Mouse (Mus musculus) embryonic facial prominence, embryonic 11.5 days (tissue): ENCODE measurements at regions not wholly inside any gene's neighbourhood (a gene's known extent, or its start where the extent isn't known, plus 50 kb on each side); places are given as distances from the start of the nearest gene placed in this dataset.

Source experiments
- ATAC-seq: fragments of 200-750 bp; cut with Nextera tagmentation; replicated peaks from 2 replicates; pipeline ENCODE4 v1.8.0; 2017; ENCODE audit warnings: low read depth; ENCODE audit not compliant: insufficient number of reproducible peaks, low FRiP score, low TSS enrichment
- DNase-seq: peaks from one replicate; pipeline ENCODE4 v3.0.0-alpha.2; 2015; ENCODE audit warnings: low spot score
- H3K27ac ChIP-seq: fragments of 300-500 bp; sonication (generic); replicated peaks from 2 replicates; pipeline ENCODE4 v1.5.1; 2014; ENCODE audit warnings: mild to moderate bottlenecking, low read depth, low read length, control low read depth
- H3K27me3 ChIP-seq: fragments of 300-500 bp; sonication (generic); 2 replicates; pipeline ENCODE4 v1.6.1; 2014; ENCODE audit warnings: mild to moderate bottlenecking, low read length, moderate library complexity, mixed read lengths; ENCODE audit not compliant: control insufficient read depth, insufficient read depth
- H3K36me3 ChIP-seq: fragments of 300-500 bp; sonication (generic); replicated peaks from 2 replicates; pipeline ENCODE4 v1.6.1; 2014; ENCODE audit warnings: low read depth, mild to moderate bottlenecking, low read length, moderate library complexity, mixed read lengths; ENCODE audit not compliant: control insufficient read depth, insufficient read depth
- H3K4me1 ChIP-seq: fragments of 300-500 bp; sonication (generic); 2 replicates; pipeline ENCODE4 v1.6.1; 2014; ENCODE audit warnings: low read length, mixed read lengths; ENCODE audit not compliant: control insufficient read depth, insufficient read depth
- H3K4me2 ChIP-seq: fragments of 300-500 bp; sonication (generic); 2 replicates; pipeline ENCODE4 v1.6.1; 2014; ENCODE audit warnings: low read depth, mild to moderate bottlenecking, control low read depth, low read length, moderate library complexity
- H3K4me3 ChIP-seq: fragments of 300-500 bp; sonication (generic); 2 replicates; pipeline ENCODE4 v1.5.1; 2014; ENCODE audit warnings: low read depth, low read length, control low read depth
- H3K9ac ChIP-seq: fragments of 300-500 bp; sonication (generic); replicated peaks from 2 replicates; pipeline ENCODE4 v1.6.1; 2014; ENCODE audit warnings: mild to moderate bottlenecking, control low read depth, low read length
- H3K9me3 ChIP-seq: fragments of 300-500 bp; sonication (generic); replicated peaks from 2 replicates; pipeline ENCODE4 v1.6.1; 2016; ENCODE audit warnings: mild to moderate bottlenecking, low read length, inconsistent platforms, mixed read lengths; ENCODE audit not compliant: control insufficient read depth
- WGBS: fragments of 180-500 bp; shearing (Covaris S2); extraction: QIAGEN DNeasy Blood & Tissue Kit; methylation state at CpG from one replicate; pipeline ENCODE4 v1.1.7; 2014; 5-methylcytosine and 5-hydroxymethylcytosine counted together

DNA sequence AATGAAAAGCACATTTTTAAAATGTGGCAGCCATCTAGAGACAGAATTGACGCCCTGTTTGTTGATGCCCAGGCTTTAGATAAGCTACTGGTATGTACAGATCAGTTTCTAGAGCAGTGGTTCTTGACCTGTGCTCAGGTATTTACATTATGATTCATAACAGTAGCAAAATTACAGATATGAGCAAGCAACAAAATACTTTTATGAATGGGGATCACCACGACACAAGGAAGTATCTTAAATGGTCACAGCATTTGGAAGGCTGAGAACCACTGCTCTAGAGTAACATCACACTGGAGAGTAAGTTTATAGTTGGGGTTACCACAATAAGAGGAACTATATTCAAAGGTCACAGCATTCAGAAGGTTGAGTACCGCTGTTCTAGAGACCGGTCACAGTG lies 66.3 kb upstream of the Dgkg start:
- DNase-seq = no peak
- Histone ChIP-seq H3K9me3 (no peaks in the 10 kb centered on the region), H3K4me3 (no peak overlapping the region), H3K9ac (no peak overlapping the region), H3K4me2 (no peak overlapping the region), H3K27ac (no peak overlapping the region), H3K27me3 (no peaks in the 10 kb centered on the region), H3K36me3 (no peaks in the 10 kb centered on the region), H3K4me1 (no peaks in the 10 kb centered on the region)
- ATAC-seq = no peak
- WGBS = 85% methylated on average over 4 of the region's 4 CpGs

DNA sequence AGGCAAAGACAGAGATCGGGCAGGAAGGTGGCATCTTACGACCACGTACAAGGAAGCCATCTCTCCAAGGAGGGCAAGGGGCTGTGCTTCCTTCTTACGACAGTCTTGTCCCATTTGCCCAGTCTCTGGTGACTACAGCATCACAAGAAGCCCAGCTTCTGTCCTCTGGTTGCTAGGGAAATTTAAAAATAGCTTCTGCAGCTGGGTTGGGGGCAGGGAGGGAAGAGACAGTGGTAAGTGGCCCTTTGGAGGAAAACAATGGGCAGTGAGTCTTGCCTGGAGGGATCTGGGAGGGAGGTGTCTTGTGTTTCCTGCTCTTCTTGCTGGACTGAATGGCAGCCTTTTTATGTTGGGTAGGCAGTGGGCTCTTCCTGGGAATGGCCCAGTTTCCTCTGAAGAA lies 62.8 kb upstream of the Dgkg start:
- H3K36me3 ChIP-seq = no peaks in the 10 kb centered on the region
- H3K4me1 ChIP-seq = no peaks in the 10 kb centered on the region
- DNase-seq (peak; percentile 10), ATAC-seq (no peak)
- no peak overlapping the region for H3K9ac ChIP-seq
- H3K4me2 ChIP-seq = no peak overlapping the region
- H3K9me3 ChIP-seq = no peaks in the 10 kb centered on the region
- H3K27ac ChIP-seq = no peak overlapping the region
- H3K27me3 ChIP-seq = no peaks in the 10 kb centered on the region
- 47% methylated on average over 4 of the region's 4 CpGs for WGBS
- no peak overlapping the region for H3K4me3 ChIP-seq

- 48% methylated on average over 7 of the region's 7 CpGs for WGBS
- no peak overlapping the region for H3K4me2 ChIP-seq
- DNase-seq = peak; percentile 39
These were observed 62.3 kb upstream of the Dgkg start for GRCm38 (mm10) chr16:22719304-22719703.

GRCm38 (mm10) chr16:22717462-22717861 lies 60.4 kb upstream of the Dgkg start:
- no peak overlapping the region for H3K4me2 ChIP-seq
- no peaks in the 10 kb centered on the region for H3K4me1 ChIP-seq
- no peaks in the 10 kb centered on the region for H3K36me3 ChIP-seq
- no peaks in the 10 kb centered on the region for H3K27me3 ChIP-seq
- no peak overlapping the region for H3K27ac ChIP-seq
- no peak for DNase-seq
- WGBS = 60% methylated on average over 2 of the region's 2 CpGs
- no peak overlapping the region for H3K4me3 ChIP-seq
- no peak for ATAC-seq
- no peak overlapping the region for H3K9ac ChIP-seq
- H3K9me3 ChIP-seq = no peaks in the 10 kb centered on the region

More at GRCm38 (mm10) chr16:22719304-22719703, 62.3 kb upstream of the Dgkg start:
- Histone ChIP-seq H3K27ac (no peak overlapping the region), H3K4me3 (no peak overlapping the region), H3K4me1 (no peaks in the 10 kb centered on the region), H3K9ac (no peak overlapping the region), H3K36me3 (no peaks in the 10 kb centered on the region), H3K27me3 (no peaks in the 10 kb centered on the region), H3K9me3 (no peaks in the 10 kb centered on the region)
- ATAC-seq = no peak

DNA sequence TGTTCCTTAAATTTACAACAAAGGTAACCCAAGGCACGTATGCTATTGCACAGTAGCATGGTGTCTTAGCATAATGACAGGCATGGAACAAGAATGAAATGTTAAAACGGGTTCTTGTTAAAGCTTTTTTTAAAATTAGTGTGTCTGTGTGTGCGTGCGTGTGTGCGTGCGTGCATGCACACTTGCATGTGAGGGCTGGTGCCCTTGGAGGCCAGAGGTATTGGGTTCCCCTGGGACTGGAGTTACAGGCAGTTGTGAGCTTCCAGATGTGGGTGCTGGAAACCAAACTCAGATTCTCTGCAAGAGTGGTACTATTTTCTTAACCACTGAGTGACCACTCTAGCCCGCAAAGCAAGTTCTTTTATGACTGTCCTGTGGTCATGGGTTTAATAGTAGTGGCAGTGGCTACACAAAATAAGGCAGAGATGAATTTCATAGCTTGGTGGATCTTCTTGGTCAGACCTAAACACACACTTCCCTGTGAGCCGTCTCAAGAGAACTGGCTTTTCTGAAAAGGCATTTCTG lies 59.3 kb upstream of the Dgkg start:
- WGBS = 91% methylated on average over 8 of the region's 8 CpGs
- H3K36me3 ChIP-seq = no peaks in the 10 kb centered on the region
- H3K27ac ChIP-seq = no peak overlapping the region
- no peak overlapping the region for H3K4me2 ChIP-seq
- H3K9ac ChIP-seq = no peak overlapping the region
- no peak overlapping the region for H3K4me3 ChIP-seq
- no peaks in the 10 kb centered on the region for H3K27me3 ChIP-seq
- H3K4me1 ChIP-seq = no peaks in the 10 kb centered on the region
- ATAC-seq (no peak), DNase-seq (no peak)
- no peaks in the 10 kb centered on the region for H3K9me3 ChIP-seq

- Histone ChIP-seq H3K9me3 (no peaks in the 10 kb centered on the region), H3K36me3 (no peaks in the 10 kb centered on the region), H3K4me1 (no peaks in the 10 kb centered on the region), H3K27me3 (no peaks in the 10 kb centered on the region), H3K9ac (no peak overlapping the region), H3K27ac (no peak overlapping the region), H3K4me3 (no peak overlapping the region), H3K4me2 (no peak overlapping the region)
- WGBS = 87% methylated on average over 2 of the region's 2 CpGs
- no peak for ATAC-seq
- no peak for DNase-seq
These were observed 57.3 kb upstream of the Dgkg start for GRCm38 (mm10) chr16:22714315-22714714.

DNA sequence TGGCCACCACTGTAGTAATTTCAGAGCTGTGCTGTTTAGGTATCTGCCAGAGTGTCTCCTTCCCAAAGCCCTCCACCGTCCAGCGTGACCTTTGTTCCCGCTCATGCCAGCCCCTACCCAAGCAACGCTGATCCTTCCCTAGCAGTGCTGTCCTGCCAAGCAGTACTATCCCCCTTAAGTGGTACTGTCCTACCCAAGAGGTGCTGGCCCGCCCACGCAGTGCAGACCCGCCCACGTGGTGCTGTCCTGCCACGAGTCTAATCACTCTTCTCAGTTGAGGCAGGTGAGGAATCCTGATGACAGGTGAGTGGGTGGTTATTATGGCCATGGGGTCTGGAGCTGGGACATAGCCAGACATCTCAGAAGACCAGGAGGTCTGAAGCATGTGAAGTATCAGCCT lies 51.7 kb upstream of the Dgkg start:
- Histone ChIP-seq H3K4me1 (no peaks in the 10 kb centered on the region), H3K36me3 (no peaks in the 10 kb centered on the region), H3K27me3 (no peaks in the 10 kb centered on the region), H3K9ac (no peak overlapping the region), H3K27ac (no peak overlapping the region), H3K4me2 (no peak overlapping the region), H3K9me3 (no peaks in the 10 kb centered on the region), H3K4me3 (no peak overlapping the region)
- ATAC-seq = 0 out of 2 replicates have a peak, but pooled peaks have one; percentile 59
- WGBS = 64% methylated on average over 9 of the region's 9 CpGs
- DNase-seq = no peak
